Mouse (Mus musculus) cerebellum, adult 8-10 months (tissue): ENCODE results near the gene Atxn7l1.

Experiments
- DNase-seq: peaks from one replicate; pipeline ENCODE4 v3.0.0; 2022

Gene Atxn7l1

DNA sequence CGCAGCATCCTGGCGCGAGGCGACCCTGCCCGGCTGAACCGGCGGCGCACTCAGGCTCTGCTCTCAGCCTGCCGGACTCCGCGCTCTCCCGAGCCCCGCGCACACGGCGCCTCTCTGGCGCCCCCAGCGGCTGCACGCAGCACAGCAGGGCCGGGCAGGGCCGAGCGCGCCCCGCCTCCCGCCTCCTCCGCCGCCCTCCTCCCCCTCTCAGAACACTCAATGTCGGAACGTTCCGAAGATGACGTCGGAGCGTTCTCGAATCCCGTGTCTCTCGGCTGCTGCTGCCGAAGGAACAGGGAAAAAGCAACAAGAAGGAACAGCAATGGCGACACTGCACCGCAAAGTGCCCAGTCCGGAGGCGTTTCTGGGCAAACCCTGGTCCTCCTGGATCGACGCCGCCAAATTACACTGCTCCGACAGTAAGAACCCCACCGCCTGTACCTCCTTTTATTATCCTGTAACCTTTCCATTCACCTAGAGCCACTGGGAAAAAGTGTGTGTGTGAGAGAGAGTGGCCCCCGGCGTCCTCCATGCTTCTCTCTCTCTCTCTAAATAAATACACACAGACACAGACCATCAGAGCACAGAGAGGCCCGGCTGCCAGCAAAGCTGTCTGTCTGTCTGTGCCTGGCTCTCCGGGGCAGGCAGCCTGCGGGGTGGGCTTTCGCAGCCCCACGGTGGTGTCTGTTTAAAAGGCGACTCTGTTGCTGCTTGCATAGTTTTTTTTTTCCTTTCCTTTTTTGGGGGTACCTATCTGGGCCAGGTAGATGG is at the start of gene Atxn7l1:
Gene Atxn7l1, plus strand, starts transcription at position 197 of the 771 bp plus-strand sequence.
- DNase-seq, result peak; percentile 89

- no peak for DNase-seq
Measured at GRCm38 (mm10) chr12:33101627-33102026, 45.9 kb upstream of the Atxn7l1 start.

DNA sequence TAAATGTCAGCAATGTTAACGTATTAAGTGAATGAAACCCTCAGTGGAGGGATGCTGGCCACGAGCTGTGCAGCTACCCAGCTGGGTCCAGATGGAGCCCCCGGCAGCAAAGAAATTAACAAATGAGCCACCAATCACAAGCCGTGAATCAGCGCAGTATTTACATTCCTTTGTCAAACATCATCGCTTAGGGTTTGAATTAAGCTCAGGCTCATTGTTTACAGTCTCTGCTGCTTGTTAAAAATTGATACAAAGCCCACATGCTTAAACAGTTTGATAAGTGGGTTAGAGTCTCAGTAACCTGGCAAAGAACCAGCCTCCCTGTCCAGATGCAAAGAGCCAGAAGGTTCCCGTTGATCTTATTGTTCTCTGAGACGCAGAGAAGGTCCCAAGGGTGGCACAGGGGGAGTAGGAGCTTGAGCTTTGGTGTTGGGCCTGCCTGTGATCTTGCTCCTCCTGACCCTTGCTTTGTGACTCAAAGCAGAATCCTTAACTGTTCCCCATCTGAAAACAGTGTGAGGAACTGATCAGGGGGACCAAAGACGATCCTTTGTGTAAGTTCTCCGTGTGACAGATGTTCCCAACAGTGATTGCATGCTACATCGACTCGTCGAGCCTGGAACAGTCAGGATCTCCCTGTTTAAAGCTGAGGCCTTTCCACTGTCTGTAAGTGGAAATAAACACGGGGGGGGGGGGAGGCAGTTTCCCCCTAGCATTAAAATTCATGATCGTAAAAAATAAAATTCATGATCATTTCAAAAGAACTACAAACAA is 45.0 kb upstream of the Atxn7l1 start:
- no peak for DNase-seq

GRCm38 (mm10) chr12:33105724-33106123 is 41.8 kb upstream of the Atxn7l1 start:
- no peak for DNase-seq

- DNase-seq, result no peak
Measured at GRCm38 (mm10) chr12:33106438-33107167, 40.9 kb upstream of the Atxn7l1 start.

GRCm38 (mm10) chr12:33109531-33109930 is 38.0 kb upstream of the Atxn7l1 start:
- peak; percentile 10 for DNase-seq

DNA sequence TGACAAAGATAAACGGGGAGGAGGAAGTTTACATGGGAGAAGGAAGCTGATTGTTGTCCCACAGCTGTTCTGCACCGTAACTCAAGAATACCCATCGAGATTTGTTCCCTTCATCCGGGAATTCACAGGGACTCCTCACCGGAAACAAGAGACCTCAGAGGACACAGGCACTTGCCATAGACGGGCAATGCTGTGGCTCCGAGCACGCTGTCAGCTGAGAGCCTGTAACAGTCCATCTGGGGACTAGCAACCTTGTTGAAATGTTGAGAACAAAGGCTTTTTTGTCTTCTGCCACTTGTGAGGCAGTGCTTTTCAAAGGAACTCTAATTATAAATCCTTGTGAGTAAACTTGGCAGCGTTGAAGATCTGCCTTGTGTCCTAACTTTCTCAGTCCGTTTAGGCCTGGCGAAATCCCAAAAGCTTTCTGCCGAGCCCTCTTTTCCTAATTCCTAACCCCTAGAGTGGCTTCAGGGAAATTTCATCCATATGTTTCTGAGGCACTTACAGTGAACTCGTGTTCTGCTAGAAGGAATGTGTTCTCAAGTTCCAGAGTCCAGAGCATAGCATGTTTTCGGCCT is 36.5 kb upstream of the Atxn7l1 start:
- DNase-seq, result no peak

- DNase-seq, result no peak
Measured at GRCm38 (mm10) chr12:33118624-33119301, 28.7 kb upstream of the Atxn7l1 start.

GRCm38 (mm10) chr12:33125594-33126227 is 21.8 kb upstream of the Atxn7l1 start:
- no peak for DNase-seq

DNA sequence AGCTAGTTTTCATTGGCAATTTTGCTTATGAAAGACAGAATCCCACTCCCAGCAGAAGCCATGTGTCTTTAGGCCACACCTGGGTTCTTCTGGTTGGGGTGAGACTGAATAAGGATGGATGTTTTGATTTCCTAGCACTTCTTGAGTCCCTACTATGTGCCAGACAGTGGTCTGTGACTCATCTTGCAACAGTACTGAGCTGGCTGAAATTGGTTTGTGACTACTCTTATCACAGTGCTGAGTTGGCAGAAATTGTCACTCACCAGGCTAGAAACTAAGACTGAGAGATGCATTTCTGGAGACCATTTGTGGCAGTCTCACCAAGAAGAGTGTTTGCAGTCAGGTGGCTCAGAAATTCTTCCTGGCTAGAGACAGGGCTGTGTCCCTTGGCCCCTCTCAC is 21.2 kb upstream of the Atxn7l1 start:
- DNase-seq, result no peak

GRCm38 (mm10) chr12:33128121-33128520 is 19.4 kb upstream of the Atxn7l1 start:
- no peak for DNase-seq

GRCm38 (mm10) chr12:33128702-33129101 is 18.8 kb upstream of the Atxn7l1 start:
- no peak for DNase-seq

DNA sequence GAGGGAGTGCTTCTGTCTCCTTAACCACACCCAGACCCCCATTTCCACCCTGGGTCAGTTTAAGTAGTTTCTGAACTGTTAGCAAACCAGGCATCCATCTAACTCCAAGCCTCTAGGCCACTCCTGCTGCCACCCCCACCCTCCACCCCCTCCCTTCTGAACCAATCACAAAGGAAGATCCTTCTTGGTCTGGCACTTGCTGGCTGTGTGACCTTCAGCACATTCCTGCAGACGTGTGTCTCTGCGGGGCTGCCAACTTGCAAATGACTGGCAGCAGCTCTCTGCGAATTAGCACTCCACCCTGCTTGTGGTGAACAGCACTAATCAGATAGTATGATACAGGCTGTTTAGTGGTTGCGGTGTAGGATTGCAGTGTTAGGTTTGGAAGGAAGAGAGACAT is 18.1 kb upstream of the Atxn7l1 start:
- DNase-seq, result no peak

DNA sequence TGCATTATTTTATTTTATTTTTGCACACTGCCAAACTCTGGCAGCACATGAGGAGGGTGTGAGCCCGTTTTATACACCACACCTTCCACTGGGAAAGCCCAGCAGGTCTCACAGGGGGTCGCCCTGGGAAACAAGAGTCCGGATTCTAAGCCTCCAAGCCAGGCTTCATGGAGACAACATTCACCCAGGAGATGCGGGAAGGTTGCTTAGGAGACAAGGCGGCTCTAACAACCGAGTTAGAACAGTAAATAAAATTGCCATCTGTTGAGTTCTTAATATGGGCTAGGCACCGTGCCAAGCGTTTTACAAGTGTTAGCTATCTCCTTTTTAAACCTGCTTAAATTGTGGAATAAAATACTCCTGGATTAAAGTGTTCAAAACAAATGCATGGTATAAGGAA is 17.1 kb upstream of the Atxn7l1 start:
- no peak for DNase-seq

GRCm38 (mm10) chr12:33131796-33132195 is 15.7 kb upstream of the Atxn7l1 start:
- DNase-seq, result no peak

- no peak for DNase-seq
Measured at GRCm38 (mm10) chr12:33137857-33138256, 9.6 kb upstream of the Atxn7l1 start.

GRCm38 (mm10) chr12:33139083-33139482 is 8.4 kb upstream of the Atxn7l1 start:
- DNase-seq, result no peak

- DNase-seq, result no peak
Measured at GRCm38 (mm10) chr12:33144456-33144855, 3.0 kb upstream of the Atxn7l1 start.

DNA sequence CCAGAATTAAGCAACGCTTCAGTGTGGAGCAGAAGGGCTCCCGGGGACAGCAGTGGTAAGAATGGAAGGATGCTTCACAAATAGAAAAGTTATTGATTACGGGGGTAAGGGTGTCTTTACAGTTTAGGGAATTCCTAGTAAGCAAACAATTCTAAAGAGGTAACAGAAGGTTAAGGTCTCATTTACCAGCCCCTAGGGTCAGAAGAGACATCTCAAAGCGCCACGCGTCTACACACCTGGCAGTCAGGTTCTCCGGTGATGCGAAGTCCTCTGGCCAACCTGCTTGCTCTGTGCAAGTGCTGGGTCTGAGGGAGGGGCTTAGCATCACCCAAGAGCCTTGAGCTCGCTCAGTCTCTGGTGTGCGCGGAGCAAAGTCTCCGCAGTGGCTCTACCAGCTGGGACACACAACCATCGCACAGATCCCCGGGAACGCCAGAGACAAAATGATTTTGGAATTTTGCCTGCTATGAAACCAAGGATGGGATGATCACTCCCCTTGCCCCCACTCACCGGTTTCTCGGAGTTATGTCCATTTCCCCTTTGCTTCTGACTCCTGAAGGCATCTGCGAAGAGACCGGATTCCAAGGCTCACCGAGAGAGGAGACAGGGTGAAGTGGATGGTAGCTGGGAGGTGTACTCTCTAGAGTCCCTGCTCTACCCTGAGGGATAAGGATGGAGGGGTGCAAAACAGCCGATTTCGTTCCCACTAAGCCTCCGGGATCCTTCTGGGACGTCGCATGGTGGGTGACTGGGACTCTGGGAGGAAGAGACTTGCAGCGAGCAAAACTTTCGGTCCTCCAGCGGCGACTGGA is 665 bp upstream of the Atxn7l1 start:
- DNase-seq, result no peak

GRCm38 (mm10) chr12:33149544-33150190 is 2.2 kb downstream of the Atxn7l1 start:
- DNase-seq, result no peak

GRCm38 (mm10) chr12:33153131-33153530 is 5.6 kb downstream of the Atxn7l1 start:
- DNase-seq, result no peak
